Mouse (Mus musculus) sigmoid colon, adult 10 weeks (tissue): Measurements from ENCODE around the gene Btnl4. TPM values are rescaled to one million over a fixed set of nuclear protein-coding genes. Genes with fewer than 3 reads are reported as not detected.

Source experiments
- polyA plus RNA-seq: library from polyadenylated mRNA; stranded (reverse); fragments of 350-450 nt; fragmentation: Illumina TruSeq; extraction: RNeasy Lipid Tissue Mini Kit (QIAGEN cat#74804); gene quantifications from one replicate; pipeline ENCODE4 v1.2.3, GENCODE M21; 2014; ENCODE audit warnings: low read depth, low replicate concordance

Gene Btnl4
- 33.2 TPM for polyA plus RNA-seq

GRCm38 (mm10) chr17:34477238-34478013, at the start of gene Btnl4:
Gene Btnl4, minus strand, starts transcription at chr17:34477318.

GRCm38 (mm10) chr17:34517252-34517651, 40.1 kb upstream of the Btnl4 start, which contains the start of gene Btnl6:
Gene Btnl6, minus strand, starts transcription at chr17:34517352.

Other genes with a start within 250 kb of the Btnl4 start
- gene H2-Ob, start 238.4 kb downstream of the Btnl4 start, polyA plus RNA-seq, result 25.2 TPM
- 61.2 TPM for gene H2-Ab1, start 219.6 kb downstream of the Btnl4 start, polyA plus RNA-seq
- gene H2-Aa, start 189.5 kb downstream of the Btnl4 start, polyA plus RNA-seq, result 101 TPM
- gene H2-Eb1, start 171.5 kb downstream of the Btnl4 start, polyA plus RNA-seq, result 6.3 TPM
- 5.7 TPM for gene H2-Eb2, start 151.7 kb downstream of the Btnl4 start, polyA plus RNA-seq
- 1.0 TPM for gene Btnl2, start 122.5 kb downstream of the Btnl4 start, polyA plus RNA-seq
- gene Btnl1, start 100.2 kb downstream of the Btnl4 start, polyA plus RNA-seq, result 27.9 TPM
- 2.1 TPM for gene BC051142, start 78.5 kb downstream of the Btnl4 start, polyA plus RNA-seq
- gene Btnl6, start 40.0 kb upstream of the Btnl4 start, polyA plus RNA-seq, result 80.8 TPM
- gene Notch4, start 87.0 kb upstream of the Btnl4 start, polyA plus RNA-seq, result 0.76 TPM
- 1.6 TPM for gene Gpsm3, start 112.5 kb upstream of the Btnl4 start, polyA plus RNA-seq
- 21.6 TPM for gene Pbx2, start 113.9 kb upstream of the Btnl4 start, polyA plus RNA-seq
- gene Ager, start 120.5 kb upstream of the Btnl4 start, polyA plus RNA-seq, result not detected
- gene Rnf5, start 126.4 kb upstream of the Btnl4 start, polyA plus RNA-seq, result 50.6 TPM
- gene Agpat1, start 126.9 kb upstream of the Btnl4 start, polyA plus RNA-seq, result 4.8 TPM
- not detected for gene Egfl8, start 138.7 kb upstream of the Btnl4 start, polyA plus RNA-seq
- 4.5 TPM for gene Ppt2, start 151.2 kb upstream of the Btnl4 start, polyA plus RNA-seq
- gene Prrt1, start 152.2 kb upstream of the Btnl4 start, polyA plus RNA-seq, result 1.1 TPM
- gene Fkbpl, start 167.4 kb upstream of the Btnl4 start, polyA plus RNA-seq, result 4.4 TPM
- 2.8 TPM for gene Atf6b, start 169.8 kb upstream of the Btnl4 start, polyA plus RNA-seq
- gene Tnxb, start 193.2 kb upstream of the Btnl4 start, polyA plus RNA-seq, result 0.16 TPM